Mouse (Mus musculus): Measurements from ENCODE around the gene Mef2b. TPM values are rescaled to one million over a fixed set of nuclear protein-coding genes. Genes with fewer than 3 reads are reported as not detected.

Mef2b gene
- polyA plus RNA-seq, 1 experiment: 0.05 TPM

- H3K79me3 ChIP-seq (ENCODE audit: low read depth): no peaks in the 10 kb centered on the region
- no peaks in the 10 kb centered on the region for H3K36me3 ChIP-seq (ENCODE audit: control insufficient read depth, insufficient read depth)
- no peaks in the 10 kb centered on the region for H3K79me2 ChIP-seq (ENCODE audit: control insufficient read depth, insufficient read depth)
- no peak overlapping the region for H3K4me3 ChIP-seq (ENCODE audit: insufficient read depth, poor library complexity, severe bottlenecking)
- peaks cover 50% of the 10 kb centered on the region for H3K27me3 ChIP-seq (ENCODE audit: control insufficient read depth, insufficient read depth, insufficient read length)
- no peak for TF ChIP-seq FOSL1 (IDR thresholded peaks at IDR 0.05; ENCODE audit: insufficient read depth, low read length, poor library complexity, severe bottlenecking)
- no peak for TF ChIP-seq MAX (IDR thresholded peaks at IDR 0.05)
- no peak for TF ChIP-seq CEBPB (IDR thresholded peaks at IDR 0.05; ENCODE audit: low read depth)
- TF ChIP-seq CTCF (IDR thresholded peaks at IDR 0.05; ENCODE audit: control insufficient read depth, insufficient read depth, insufficient read length): no peak
- TF ChIP-seq USF1 (IDR thresholded peaks at IDR 0.05; ENCODE audit: low read depth): no peak
- TF ChIP-seq MYOD1 (IDR thresholded peaks at IDR 0.05; ENCODE audit: control insufficient read depth, insufficient read length, low read depth): no peak
- no peak for TF ChIP-seq MYOG (IDR thresholded peaks at IDR 0.05; ENCODE audit: control insufficient read depth, extremely low read depth, insufficient read length)
- H3ac ChIP-seq (ENCODE audit: control insufficient read depth, insufficient read length, low read depth): no peak overlapping the region
These were observed 21.9 kb upstream of the Mef2b start for GRCm38 (mm10) chr8:70117611-70118010.

- Histone ChIP-seq H3K4me3 (ENCODE audit: insufficient read depth, poor library complexity, severe bottlenecking) (no peak overlapping the region), H3K36me3 (ENCODE audit: control insufficient read depth, insufficient read depth) (no peaks in the 10 kb centered on the region), H3K79me2 (ENCODE audit: control insufficient read depth, insufficient read depth) (no peaks in the 10 kb centered on the region), H3ac (ENCODE audit: control insufficient read depth, insufficient read length, low read depth) (no peak overlapping the region), H3K79me3 (ENCODE audit: low read depth) (no peaks in the 10 kb centered on the region), H3K27me3 (ENCODE audit: control insufficient read depth, insufficient read depth, insufficient read length) (peaks cover 43% of the 10 kb centered on the region)
- TF ChIP-seq USF1 (IDR thresholded peaks at IDR 0.05; ENCODE audit: low read depth) (no peak), MYOG (IDR thresholded peaks at IDR 0.05; ENCODE audit: control insufficient read depth, extremely low read depth, insufficient read length) (no peak), CTCF (IDR thresholded peaks at IDR 0.05; ENCODE audit: control insufficient read depth, insufficient read depth, insufficient read length) (no peak), FOSL1 (IDR thresholded peaks at IDR 0.05; ENCODE audit: insufficient read depth, low read length, poor library complexity, severe bottlenecking) (no peak), CEBPB (IDR thresholded peaks at IDR 0.05; ENCODE audit: low read depth) (no peak), MYOD1 (IDR thresholded peaks at IDR 0.05; ENCODE audit: control insufficient read depth, insufficient read length, low read depth) (no peak), MAX (IDR thresholded peaks at IDR 0.05) (no peak)
These were observed 20.5 kb upstream of the Mef2b start for GRCm38 (mm10) chr8:70118726-70119700.

DNA sequence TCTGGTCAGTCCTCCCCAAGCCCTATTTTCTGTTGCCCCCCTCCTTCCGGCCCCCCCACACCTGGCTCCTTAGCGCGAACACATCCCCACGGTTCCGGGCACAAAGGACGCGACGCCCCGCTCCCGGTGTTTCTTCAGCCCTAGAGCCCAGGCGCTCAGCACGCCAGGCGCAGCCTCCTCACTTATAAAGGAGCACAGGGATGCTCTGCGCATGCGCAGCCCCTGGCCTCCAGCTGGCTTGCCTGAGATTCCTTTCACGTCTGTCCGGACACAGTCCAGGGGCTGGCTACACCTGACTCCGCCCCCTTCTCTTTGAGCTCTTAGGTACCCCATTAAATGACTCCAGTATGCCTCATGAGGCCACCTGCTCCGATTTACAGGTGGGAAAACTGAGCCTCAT, 18.8 kb upstream of the Mef2b start, which contains the start of gene Ncan:
Gene Ncan (minus strand): TSS at position 207 of the 400 bp plus-strand sequence.
- no peaks in the 10 kb centered on the region for H3K79me2 ChIP-seq (ENCODE audit: control insufficient read depth, insufficient read depth)
- no peaks in the 10 kb centered on the region for H3K36me3 ChIP-seq (ENCODE audit: control insufficient read depth, insufficient read depth)
- H3ac ChIP-seq (ENCODE audit: control insufficient read depth, insufficient read length, low read depth): no peak within 1 kb of the TSS
- no peaks in the 10 kb centered on the region for H3K79me3 ChIP-seq (ENCODE audit: low read depth)
- H3K4me3 ChIP-seq (ENCODE audit: insufficient read depth, poor library complexity, severe bottlenecking): no peak within 1 kb of the TSS
- TF ChIP-seq MAX (IDR thresholded peaks at IDR 0.05) (no peak), CTCF (IDR thresholded peaks at IDR 0.05; ENCODE audit: control insufficient read depth, insufficient read depth, insufficient read length) (no peak), MYOG (IDR thresholded peaks at IDR 0.05; ENCODE audit: control insufficient read depth, extremely low read depth, insufficient read length) (no peak), CEBPB (IDR thresholded peaks at IDR 0.05; ENCODE audit: low read depth) (no peak), FOSL1 (IDR thresholded peaks at IDR 0.05; ENCODE audit: insufficient read depth, low read length, poor library complexity, severe bottlenecking) (no peak), MYOD1 (IDR thresholded peaks at IDR 0.05; ENCODE audit: control insufficient read depth, insufficient read length, low read depth) (no peak), USF1 (IDR thresholded peaks at IDR 0.05; ENCODE audit: low read depth) (no peak)
- peaks cover 44% of the 10 kb centered on the region for H3K27me3 ChIP-seq (ENCODE audit: control insufficient read depth, insufficient read depth, insufficient read length)

DNA sequence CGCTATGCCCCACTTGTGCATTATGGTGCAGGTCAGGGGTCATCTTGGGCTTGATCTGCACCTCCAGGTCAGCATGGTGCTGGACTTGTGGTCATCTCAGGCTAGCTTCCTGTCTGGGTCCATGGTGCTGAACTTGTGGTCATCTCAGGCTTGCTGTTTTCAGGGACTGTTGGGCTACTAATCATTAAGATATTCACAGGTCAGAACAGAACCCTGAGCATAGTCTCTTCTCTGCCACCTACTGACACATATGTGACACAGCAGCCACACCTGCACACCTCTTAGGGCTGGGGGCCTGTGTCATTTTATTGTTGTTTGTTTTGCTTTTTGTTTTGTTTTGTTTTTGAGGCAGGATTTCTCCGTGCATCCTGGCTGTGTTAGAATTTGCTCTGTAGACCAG, 16.6 kb upstream of the Mef2b start:
- no peaks in the 10 kb centered on the region for H3K79me2 ChIP-seq (ENCODE audit: control insufficient read depth, insufficient read depth)
- H3ac ChIP-seq (ENCODE audit: control insufficient read depth, insufficient read length, low read depth): no peak overlapping the region
- no peaks in the 10 kb centered on the region for H3K79me3 ChIP-seq (ENCODE audit: low read depth)
- no peak for TF ChIP-seq MAX (IDR thresholded peaks at IDR 0.05)
- TF ChIP-seq CEBPB (IDR thresholded peaks at IDR 0.05; ENCODE audit: low read depth): no peak
- TF ChIP-seq CTCF (IDR thresholded peaks at IDR 0.05; ENCODE audit: control insufficient read depth, insufficient read depth, insufficient read length): no peak
- TF ChIP-seq MYOD1 (IDR thresholded peaks at IDR 0.05; ENCODE audit: control insufficient read depth, insufficient read length, low read depth): no peak
- no peak for TF ChIP-seq MYOG (IDR thresholded peaks at IDR 0.05; ENCODE audit: control insufficient read depth, extremely low read depth, insufficient read length)
- TF ChIP-seq USF1 (IDR thresholded peaks at IDR 0.05; ENCODE audit: low read depth): no peak
- no peak for TF ChIP-seq FOSL1 (IDR thresholded peaks at IDR 0.05; ENCODE audit: insufficient read depth, low read length, poor library complexity, severe bottlenecking)
- H3K27me3 ChIP-seq (ENCODE audit: control insufficient read depth, insufficient read depth, insufficient read length): peaks cover 36% of the 10 kb centered on the region
- H3K4me3 ChIP-seq (ENCODE audit: insufficient read depth, poor library complexity, severe bottlenecking): no peak overlapping the region
- no peaks in the 10 kb centered on the region for H3K36me3 ChIP-seq (ENCODE audit: control insufficient read depth, insufficient read depth)

DNA sequence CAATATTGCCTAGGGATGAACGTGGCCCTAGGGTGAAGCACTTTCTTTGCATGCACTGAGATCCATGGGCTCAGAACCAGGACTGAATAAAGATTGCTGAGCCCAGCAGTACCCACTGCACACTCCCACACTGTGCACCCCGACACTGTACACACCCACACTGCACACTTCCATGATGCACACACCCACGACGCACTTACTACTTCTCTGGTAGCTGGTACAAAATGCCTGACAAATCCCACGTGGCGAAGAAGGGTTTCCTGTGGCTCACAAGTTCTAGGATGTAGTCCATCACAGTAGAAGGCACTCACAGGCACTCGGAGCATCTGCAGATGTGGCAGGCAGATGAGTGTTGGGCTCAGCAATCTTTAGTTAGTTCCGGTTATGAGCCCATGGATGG, 14.5 kb upstream of the Mef2b start:
- peaks cover 21% of the 10 kb centered on the region for H3K27me3 ChIP-seq (ENCODE audit: control insufficient read depth, insufficient read depth, insufficient read length)
- H3ac ChIP-seq (ENCODE audit: control insufficient read depth, insufficient read length, low read depth): no peak overlapping the region
- no peaks in the 10 kb centered on the region for H3K79me2 ChIP-seq (ENCODE audit: control insufficient read depth, insufficient read depth)
- H3K4me3 ChIP-seq (ENCODE audit: insufficient read depth, poor library complexity, severe bottlenecking): no peak overlapping the region
- H3K79me3 ChIP-seq (ENCODE audit: low read depth): no peaks in the 10 kb centered on the region
- TF ChIP-seq MYOG (IDR thresholded peaks at IDR 0.05; ENCODE audit: control insufficient read depth, extremely low read depth, insufficient read length) (no peak), USF1 (IDR thresholded peaks at IDR 0.05; ENCODE audit: low read depth) (no peak), FOSL1 (IDR thresholded peaks at IDR 0.05; ENCODE audit: insufficient read depth, low read length, poor library complexity, severe bottlenecking) (no peak)
- H3K36me3 ChIP-seq (ENCODE audit: control insufficient read depth, insufficient read depth): no peaks in the 10 kb centered on the region

Data from C2C12 (cell line).